Mouse (Mus musculus): ENCODE data around the gene Arpin. TPM values are rescaled to one million over a fixed set of nuclear protein-coding genes. Genes with fewer than 3 reads are reported as not detected.

Arpin gene
- polyA plus RNA-seq (2012; ENCODE audit: insufficient read depth, insufficient read length, missing spikeins), result 9.7 and 10.2 TPM in 2 replicates

- H3K4me3 ChIP-seq (ENCODE audit: insufficient read depth, low read length), result peak within 1 kb of the TSS; percentile 81
These were observed at the start of gene Arpin for GRCm38 (mm10) chr7:79934862-79935510. TSS of gene Arpin (minus strand) at chr7:79935359.

GRCm38 (mm10) chr7:79975316-79975715 is 40.2 kb upstream of the Arpin start:
- Histone ChIP-seq H3K4me3 (ENCODE audit: insufficient read depth, low read length) (no peak overlapping the region), H3K4me1 (ENCODE audit: control insufficient read depth, insufficient read depth, low read length) (no peaks in the 10 kb centered on the region), H3K27ac (ENCODE audit: insufficient read depth, low read depth, low read length) (no peak overlapping the region)
- TF ChIP-seq POLR2A (IDR thresholded peaks at IDR 0.05; ENCODE audit: borderline replicate concordance, low read depth, low read length), result no peak
- no peak for TF ChIP-seq CTCF (IDR thresholded peaks at IDR 0.05; ENCODE audit: low read depth, low read length)

More at GRCm38 (mm10) chr7:79934862-79935510, at the start of gene Arpin:
- TF ChIP-seq POLR2A (IDR thresholded peaks at IDR 0.05; ENCODE audit: borderline replicate concordance, low read depth, low read length) (no peak), CTCF (IDR thresholded peaks at IDR 0.05; ENCODE audit: low read depth, low read length) (no peak)
- Histone ChIP-seq H3K4me1 (ENCODE audit: control insufficient read depth, insufficient read depth, low read length) (peaks cover 12% of the 10 kb centered on the region), H3K27ac (ENCODE audit: insufficient read depth, low read depth, low read length) (peak within 1 kb of the TSS; percentile 46)

GRCm38 (mm10) chr7:79972195-79972594 is 37.0 kb upstream of the Arpin start:
- Histone ChIP-seq H3K4me3 (ENCODE audit: insufficient read depth, low read length) (no peak overlapping the region), H3K4me1 (ENCODE audit: control insufficient read depth, insufficient read depth, low read length) (no peaks in the 10 kb centered on the region)
- TF ChIP-seq CTCF (IDR thresholded peaks at IDR 0.05; ENCODE audit: low read depth, low read length) (no peak), POLR2A (IDR thresholded peaks at IDR 0.05; ENCODE audit: borderline replicate concordance, low read depth, low read length) (no peak)

GRCm38 (mm10) chr7:79970336-79970735 is 35.2 kb upstream of the Arpin start:
- H3K27ac ChIP-seq (ENCODE audit: insufficient read depth, low read depth, low read length), result no peak overlapping the region
- no peak overlapping the region for H3K4me3 ChIP-seq (ENCODE audit: insufficient read depth, low read length)
- TF ChIP-seq CTCF (IDR thresholded peaks at IDR 0.05; ENCODE audit: low read depth, low read length), result no peak
- no peak for TF ChIP-seq POLR2A (IDR thresholded peaks at IDR 0.05; ENCODE audit: borderline replicate concordance, low read depth, low read length)
- no peaks in the 10 kb centered on the region for H3K4me1 ChIP-seq (ENCODE audit: control insufficient read depth, insufficient read depth, low read length)

More at GRCm38 (mm10) chr7:79972195-79972594, 37.0 kb upstream of the Arpin start:
- H3K27ac ChIP-seq (ENCODE audit: insufficient read depth, low read depth, low read length), result no peak overlapping the region

- TF ChIP-seq CTCF (IDR thresholded peaks at IDR 0.05; ENCODE audit: low read depth, low read length), result no peak
- TF ChIP-seq POLR2A (IDR thresholded peaks at IDR 0.05; ENCODE audit: borderline replicate concordance, low read depth, low read length), result no peak
- no peak overlapping the region for H3K4me3 ChIP-seq (ENCODE audit: insufficient read depth, low read length)
- H3K4me1 ChIP-seq (ENCODE audit: control insufficient read depth, insufficient read depth, low read length), result no peaks in the 10 kb centered on the region
- H3K27ac ChIP-seq (ENCODE audit: insufficient read depth, low read depth, low read length), result no peak overlapping the region
These were observed 33.2 kb upstream of the Arpin start for GRCm38 (mm10) chr7:79968326-79968725.

GRCm38 (mm10) chr7:79961600-79961999 is 26.4 kb upstream of the Arpin start:
- no peak overlapping the region for H3K4me3 ChIP-seq (ENCODE audit: insufficient read depth, low read length)
- TF ChIP-seq POLR2A (IDR thresholded peaks at IDR 0.05; ENCODE audit: borderline replicate concordance, low read depth, low read length) (no peak), CTCF (IDR thresholded peaks at IDR 0.05; ENCODE audit: low read depth, low read length) (no peak)
- no peaks in the 10 kb centered on the region for H3K4me1 ChIP-seq (ENCODE audit: control insufficient read depth, insufficient read depth, low read length)
- H3K27ac ChIP-seq (ENCODE audit: insufficient read depth, low read depth, low read length), result no peak overlapping the region

GRCm38 (mm10) chr7:79956131-79956530 is 21.0 kb upstream of the Arpin start:
- TF ChIP-seq CTCF (IDR thresholded peaks at IDR 0.05; ENCODE audit: low read depth, low read length), result no peak
- no peak for TF ChIP-seq POLR2A (IDR thresholded peaks at IDR 0.05; ENCODE audit: borderline replicate concordance, low read depth, low read length)
- H3K4me1 ChIP-seq (ENCODE audit: control insufficient read depth, insufficient read depth, low read length), result no peaks in the 10 kb centered on the region
- no peak overlapping the region for H3K4me3 ChIP-seq (ENCODE audit: insufficient read depth, low read length)
- no peak overlapping the region for H3K27ac ChIP-seq (ENCODE audit: insufficient read depth, low read depth, low read length)

- Histone ChIP-seq H3K27ac (ENCODE audit: insufficient read depth, low read depth, low read length) (no peak overlapping the region), H3K4me3 (ENCODE audit: insufficient read depth, low read length) (no peak overlapping the region), H3K4me1 (ENCODE audit: control insufficient read depth, insufficient read depth, low read length) (no peaks in the 10 kb centered on the region)
- TF ChIP-seq CTCF (IDR thresholded peaks at IDR 0.05; ENCODE audit: low read depth, low read length) (no peak), POLR2A (IDR thresholded peaks at IDR 0.05; ENCODE audit: borderline replicate concordance, low read depth, low read length) (no peak)
These were observed 19.7 kb upstream of the Arpin start for GRCm38 (mm10) chr7:79954890-79955289.

GRCm38 (mm10) chr7:79951038-79951437 is 15.9 kb upstream of the Arpin start:
- Histone ChIP-seq H3K4me3 (ENCODE audit: insufficient read depth, low read length) (no peak overlapping the region), H3K27ac (ENCODE audit: insufficient read depth, low read depth, low read length) (no peak overlapping the region), H3K4me1 (ENCODE audit: control insufficient read depth, insufficient read depth, low read length) (no peaks in the 10 kb centered on the region)
- TF ChIP-seq POLR2A (IDR thresholded peaks at IDR 0.05; ENCODE audit: borderline replicate concordance, low read depth, low read length) (no peak), CTCF (IDR thresholded peaks at IDR 0.05; ENCODE audit: low read depth, low read length) (no peak)

- Histone ChIP-seq H3K4me3 (ENCODE audit: insufficient read depth, low read length) (no peak overlapping the region), H3K4me1 (ENCODE audit: control insufficient read depth, insufficient read depth, low read length) (no peaks in the 10 kb centered on the region), H3K27ac (ENCODE audit: insufficient read depth, low read depth, low read length) (no peak overlapping the region)
- TF ChIP-seq POLR2A (IDR thresholded peaks at IDR 0.05; ENCODE audit: borderline replicate concordance, low read depth, low read length) (no peak), CTCF (IDR thresholded peaks at IDR 0.05; ENCODE audit: low read depth, low read length) (no peak)
These were observed 15.1 kb upstream of the Arpin start for GRCm38 (mm10) chr7:79950236-79950635.

All from bone marrow macrophage, adult 2 months (primary cell).